Mouse (Mus musculus) cortical plate, adult 2 months (tissue): ENCODE measurements around the gene Prx. TPM values are rescaled to one million over a fixed set of nuclear protein-coding genes. Genes with fewer than 3 reads are reported as not detected.

ENCODE experiments used
- H3K27ac ChIP-seq: fragments of 200-500 bp; 2 replicates; pipeline ENCODE4 v1.5.1; 2012; ENCODE audit warnings: low read length, control low read depth, inconsistent platforms; ENCODE audit not compliant: insufficient read depth
- H3K4me1 ChIP-seq: fragments of 200-500 bp; 2 replicates; pipeline ENCODE4 v1.6.1; 2011; ENCODE audit warnings: low read length; ENCODE audit not compliant: control insufficient read depth, insufficient read depth
- H3K4me3 ChIP-seq: fragments of 200-500 bp; 2 replicates; pipeline ENCODE4 v1.5.1; 2011; ENCODE audit warnings: mild to moderate bottlenecking, low read length, control low read depth; ENCODE audit not compliant: insufficient read depth
- CTCF ChIP-seq: fragments of 200-500 bp; IDR thresholded peaks from 2 replicates; pipeline ENCODE4 v1.5.1; 2011; ENCODE audit warnings: mild to moderate bottlenecking, control low read depth, low read length; ENCODE audit not compliant: insufficient read depth; ENCODE audit errors: extremely low read depth
- POLR2A ChIP-seq: fragments of 200-500 bp; IDR thresholded peaks from 2 replicates; pipeline ENCODE4 v1.6.1; 2011; ENCODE audit warnings: mild to moderate bottlenecking, low read length, control low read depth; ENCODE audit not compliant: insufficient read depth; ENCODE audit errors: extremely low read depth
- polyA plus RNA-seq: library from polyadenylated mRNA; depleted of rRNA; stranded (reverse); fragments of >200 nt; gene quantifications from 2 replicates; pipeline ENCODE4 v1.2.3, GENCODE M21; 2012

Gene Prx
- polyA plus RNA-seq, 1 experiment, result 0.29 TPM

DNA sequence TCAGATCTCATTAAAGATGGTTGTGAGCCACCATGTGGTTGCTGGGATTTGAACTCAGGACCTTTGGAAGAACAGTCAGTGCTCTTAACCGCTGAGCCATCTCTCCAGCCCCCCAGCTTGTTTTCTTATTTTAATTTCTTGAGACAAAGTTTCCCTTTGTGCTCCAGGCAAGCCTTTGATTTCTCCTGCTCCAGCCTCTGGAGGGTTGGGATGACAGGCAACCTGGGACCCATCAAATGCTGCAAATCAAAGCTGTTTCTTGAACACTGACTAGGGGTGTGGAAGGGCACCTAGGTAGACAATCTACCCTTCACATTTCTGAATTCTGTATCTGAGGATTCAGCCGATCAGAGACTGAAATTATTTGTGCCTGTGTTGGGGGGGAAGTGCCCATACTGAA lies 11.7 kb downstream of the Prx start:
- H3K27ac ChIP-seq, result no peak overlapping the region
- H3K4me1 ChIP-seq, result no peaks in the 10 kb centered on the region
- no peak for TF ChIP-seq POLR2A
- no peak for TF ChIP-seq CTCF
- no peak overlapping the region for H3K4me3 ChIP-seq

DNA sequence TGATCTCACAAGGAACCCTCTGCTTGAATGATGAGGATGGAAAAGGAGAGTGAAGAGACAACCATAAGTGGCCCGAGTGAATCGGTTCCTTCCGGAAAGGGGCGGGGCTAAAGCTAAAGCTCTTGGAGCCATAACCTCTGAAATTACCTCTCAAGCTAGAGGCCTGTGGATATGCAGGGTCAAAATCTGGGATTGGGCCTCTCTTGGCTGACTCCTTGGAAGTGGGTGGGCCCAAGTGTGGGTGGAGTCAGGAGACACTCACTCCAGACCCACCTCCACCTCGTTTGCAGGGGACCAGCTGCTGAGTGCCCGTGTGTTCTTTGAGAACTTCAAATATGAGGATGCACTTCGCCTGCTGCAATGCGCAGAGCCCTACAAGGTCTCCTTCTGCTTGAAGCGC lies 15.8 kb downstream of the Prx start:
- Histone ChIP-seq H3K4me1 (no peaks in the 10 kb centered on the region), H3K27ac (no peak overlapping the region)
- no peak for TF ChIP-seq CTCF
- no peak for TF ChIP-seq POLR2A

DNA sequence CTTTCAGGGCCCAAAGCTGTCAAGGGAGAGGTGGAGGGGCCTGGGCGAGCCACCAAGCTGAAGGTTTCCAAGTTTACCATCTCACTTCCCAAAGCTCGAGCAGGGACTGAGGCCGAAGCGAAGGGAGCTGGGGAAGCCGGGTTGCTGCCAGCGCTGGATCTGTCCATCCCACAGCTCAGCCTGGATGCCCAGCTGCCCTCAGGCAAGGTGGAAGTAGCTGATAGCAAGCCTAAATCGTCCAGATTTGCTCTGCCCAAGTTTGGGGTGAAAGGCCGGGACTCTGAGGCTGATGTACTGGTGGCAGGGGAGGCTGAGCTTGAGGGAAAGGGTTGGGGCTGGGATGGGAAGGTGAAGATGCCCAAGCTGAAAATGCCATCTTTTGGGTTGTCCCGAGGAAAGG lies 19.2 kb downstream of the Prx start:
- Histone ChIP-seq H3K4me3 (no peak overlapping the region), H3K4me1 (0 out of 2 replicates have a peak, but pooled peaks cover 1% of the 10 kb centered on the region), H3K27ac (no peak overlapping the region)
- TF ChIP-seq POLR2A (no peak), CTCF (no peak)

More for the DNA sequence above, 15.8 kb downstream of the Prx start:
- H3K4me3 ChIP-seq, result no peak overlapping the region

DNA sequence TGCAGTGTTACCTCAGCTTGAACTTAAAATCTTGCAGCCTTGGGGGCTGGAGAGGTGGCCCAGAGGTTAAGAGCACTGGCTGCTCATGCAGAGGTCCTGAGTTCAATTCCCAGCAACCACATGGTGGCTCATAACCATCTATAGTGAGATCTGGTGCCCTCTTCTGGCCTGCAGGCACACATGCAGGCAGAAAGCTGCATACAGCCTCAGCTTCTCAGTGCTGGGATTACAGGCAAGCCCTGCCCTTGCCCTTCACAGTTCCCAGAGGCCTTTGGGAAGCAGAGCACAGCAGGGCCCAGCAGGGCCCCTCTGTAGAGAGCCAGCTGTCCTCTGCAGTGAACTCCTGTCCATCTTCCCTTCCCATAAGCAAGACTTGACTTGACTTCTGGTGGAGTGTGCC lies 21.0 kb downstream of the Prx start:
- no peak overlapping the region for H3K27ac ChIP-seq
- TF ChIP-seq CTCF (no peak), POLR2A (no peak)

DNA sequence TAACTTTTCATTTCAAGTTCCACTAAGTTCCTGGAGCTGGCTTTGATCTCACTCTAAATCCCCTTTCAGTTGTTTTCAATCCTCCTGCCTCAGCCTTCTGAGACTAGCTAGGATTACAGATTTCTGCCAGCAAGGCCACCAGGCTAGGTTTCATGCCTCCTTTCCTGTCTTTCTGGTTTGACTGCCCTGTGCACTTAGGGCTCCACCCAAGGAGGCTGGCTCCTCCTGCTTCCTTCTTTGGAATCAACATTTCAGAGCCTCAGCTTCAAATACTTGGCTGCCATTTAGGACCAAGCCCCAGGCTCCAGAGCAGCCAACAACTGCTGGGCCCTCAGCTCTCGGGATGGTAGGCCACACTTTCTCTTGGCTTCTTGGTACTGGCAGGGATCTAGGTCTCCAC lies 21.5 kb downstream of the Prx start:
- TF ChIP-seq POLR2A, result no peak
- Histone ChIP-seq H3K4me3 (no peak overlapping the region), H3K27ac (no peak overlapping the region), H3K4me1 (0 out of 2 replicates have a peak, but pooled peaks cover 1% of the 10 kb centered on the region)

More for the DNA sequence above, 21.0 kb downstream of the Prx start:
- H3K4me1 ChIP-seq, result 0 out of 2 replicates have a peak, but pooled peaks cover 1% of the 10 kb centered on the region
- H3K4me3 ChIP-seq, result no peak overlapping the region

DNA sequence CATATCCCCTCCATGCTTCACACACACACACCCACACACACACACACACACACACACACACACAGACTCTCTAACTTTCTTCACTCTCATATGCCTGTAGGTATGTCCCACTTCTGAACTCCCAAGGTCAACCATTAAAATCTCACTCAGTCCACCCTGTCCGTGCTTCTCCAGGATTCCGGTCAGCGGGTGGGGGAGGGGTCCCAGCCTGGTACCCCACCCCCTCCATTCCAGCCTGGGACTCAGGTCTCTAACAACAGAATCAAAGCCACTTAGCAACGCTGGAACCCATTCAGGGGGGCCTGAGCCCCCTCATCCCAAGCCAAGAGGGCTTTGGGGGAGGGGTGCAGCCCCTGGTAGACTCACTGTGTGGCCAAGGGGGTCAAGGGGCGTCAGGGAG lies 23.8 kb downstream of the Prx start, which contains the start of gene Hipk4:
Gene Hipk4, plus strand, starts transcription at position 301 of the 400 bp plus-strand sequence.
- TF ChIP-seq POLR2A (no peak), CTCF (no peak)
- Histone ChIP-seq H3K4me1 (0 out of 2 replicates have a peak, but pooled peaks cover 1% of the 10 kb centered on the region), H3K4me3 (no peak within 1 kb of the TSS), H3K27ac (no peak within 1 kb of the TSS)

DNA sequence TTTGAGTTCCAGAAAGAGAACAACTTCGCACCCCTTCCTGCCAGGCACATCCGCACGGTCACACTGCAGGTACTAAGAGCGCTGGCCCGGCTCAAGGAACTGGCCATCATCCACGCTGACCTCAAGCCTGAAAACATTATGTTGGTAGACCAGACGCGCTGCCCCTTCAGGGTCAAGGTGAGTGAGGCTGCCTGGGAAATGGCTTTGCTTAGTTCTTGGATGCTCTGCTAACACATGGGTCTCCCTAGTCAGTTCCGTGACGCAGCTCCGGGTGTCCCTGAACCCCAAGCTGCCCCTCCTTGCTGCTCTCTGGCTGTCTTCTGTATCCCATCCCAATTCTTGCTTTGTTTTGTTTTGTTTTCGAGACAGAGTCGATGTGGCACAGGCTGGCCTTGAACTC lies 24.7 kb downstream of the Prx start:
- no peak for TF ChIP-seq POLR2A
- TF ChIP-seq CTCF, result no peak
- Histone ChIP-seq H3K27ac (no peak overlapping the region), H3K4me1 (0 out of 2 replicates have a peak, but pooled peaks cover 1% of the 10 kb centered on the region), H3K4me3 (no peak overlapping the region)

DNA sequence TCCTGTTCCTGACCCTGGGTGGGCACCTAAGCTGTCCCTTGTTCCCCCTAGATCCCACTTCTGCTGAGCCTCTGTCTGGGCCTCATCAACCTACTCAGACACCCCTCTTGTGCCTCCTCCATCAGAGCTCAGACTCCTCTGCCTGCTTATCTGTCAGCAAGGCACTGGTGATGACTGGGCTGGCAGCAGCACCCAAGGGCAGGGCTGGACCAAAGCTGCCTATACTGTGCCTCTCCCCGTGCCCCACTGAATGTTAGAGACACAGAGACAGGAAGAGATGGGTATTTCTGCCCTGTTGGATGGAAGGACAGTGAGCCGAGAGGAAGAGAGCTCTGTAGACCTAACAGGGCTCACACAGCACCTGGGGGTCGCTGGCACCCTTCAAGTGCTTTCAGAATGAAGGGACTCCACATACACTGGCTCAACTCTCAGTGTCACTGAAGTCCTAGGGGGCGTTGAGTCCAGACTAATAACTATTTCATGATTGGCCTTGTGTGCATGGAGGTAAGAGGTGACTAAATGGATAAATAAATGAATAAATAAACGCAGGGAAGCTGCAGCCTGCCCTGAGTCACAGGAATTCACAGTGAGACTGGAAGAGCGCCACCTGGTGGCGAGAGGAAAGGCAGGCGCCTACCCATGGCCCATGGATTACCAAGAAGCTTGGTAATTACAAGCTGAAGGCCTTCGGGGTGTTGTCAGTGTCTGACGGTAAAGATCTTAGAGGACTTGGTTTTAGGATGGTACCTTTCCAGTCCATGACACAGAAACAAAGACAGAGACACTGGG lies 27.1 kb downstream of the Prx start:
- H3K4me3 ChIP-seq, result no peak overlapping the region
- H3K4me1 ChIP-seq, result 0 out of 2 replicates have a peak, but pooled peaks cover 1% of the 10 kb centered on the region
- no peak overlapping the region for H3K27ac ChIP-seq
- TF ChIP-seq CTCF, result peak; percentile 88
- no peak for TF ChIP-seq POLR2A

DNA sequence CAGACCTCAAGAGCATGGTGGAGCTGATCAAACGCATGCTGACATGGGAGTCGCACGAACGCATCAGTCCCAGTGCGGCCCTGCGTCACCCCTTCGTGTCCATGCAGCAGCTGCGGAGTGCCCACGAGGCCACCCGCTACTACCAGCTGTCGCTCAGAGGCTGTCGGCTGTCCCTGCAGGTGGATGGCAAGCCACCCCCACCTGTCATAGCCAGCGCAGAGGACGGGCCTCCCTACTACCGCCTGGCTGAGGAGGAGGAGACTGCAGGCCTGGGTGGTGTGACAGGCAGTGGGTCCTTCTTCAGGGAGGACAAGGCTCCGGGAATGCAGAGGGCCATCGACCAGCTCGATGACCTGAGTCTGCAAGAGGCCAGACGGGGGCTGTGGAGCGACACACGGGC lies 29.9 kb downstream of the Prx start:
- TF ChIP-seq CTCF (no peak), POLR2A (no peak; the same call in 1 of the 2 replicates)
- Histone ChIP-seq H3K4me1 (0 out of 2 replicates have a peak, but pooled peaks cover 2% of the 10 kb centered on the region), H3K4me3 (no peak overlapping the region), H3K27ac (no peak overlapping the region)

DNA sequence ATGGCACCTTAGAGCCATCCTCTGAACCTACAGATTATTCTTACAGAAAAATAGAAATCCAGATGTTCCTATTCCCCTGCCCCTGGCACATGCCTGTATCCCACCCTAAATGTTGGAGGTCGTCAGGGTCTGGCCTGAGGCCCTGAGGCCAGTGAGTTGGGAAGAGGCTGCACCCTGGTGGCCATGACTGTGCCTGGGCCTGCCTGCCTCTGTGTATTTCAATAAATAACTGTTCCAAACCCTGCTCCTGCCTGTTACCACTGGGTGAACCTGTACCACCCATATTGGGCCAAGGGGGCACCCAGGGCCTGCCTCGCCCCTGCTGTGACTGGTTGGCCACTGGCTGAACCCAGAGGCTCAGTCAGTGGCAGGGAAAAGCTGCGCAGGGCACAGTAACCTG lies 31.8 kb downstream of the Prx start:
- TF ChIP-seq POLR2A (no peak), CTCF (no peak)
- H3K4me1 ChIP-seq, result peaks cover 4% of the 10 kb centered on the region; the same call in 1 of the 2 replicates
- H3K27ac ChIP-seq, result no peak overlapping the region
- no peak overlapping the region for H3K4me3 ChIP-seq
